Mouse (Mus musculus): ENCODE measurements around the gene Gstp2.

Gene Gstp2

GRCm38 (mm10) chr19:4056727-4057126, 10.9 kb upstream of the Gstp2 start:
- no peak for TF ChIP-seq GATA4 (IDR thresholded peaks at IDR 0.05; ENCODE audit: insufficient replicate concordance, low read length)

- no peak for TF ChIP-seq GATA4 (IDR thresholded peaks at IDR 0.05; ENCODE audit: insufficient replicate concordance, low read length)
Measured at GRCm38 (mm10) chr19:4055947-4056693, 10.3 kb upstream of the Gstp2 start.

- TF ChIP-seq GATA4 (IDR thresholded peaks at IDR 0.05; ENCODE audit: insufficient replicate concordance, low read length) = no peak
Measured at GRCm38 (mm10) chr19:4055216-4055946, 9.6 kb upstream of the Gstp2 start.

- no peak for TF ChIP-seq GATA4 (IDR thresholded peaks at IDR 0.05; ENCODE audit: insufficient replicate concordance, low read length)
Measured at GRCm38 (mm10) chr19:4054613-4055012, 8.8 kb upstream of the Gstp2 start.

- no peak for TF ChIP-seq GATA4 (IDR thresholded peaks at IDR 0.05; ENCODE audit: insufficient replicate concordance, low read length)
Measured at GRCm38 (mm10) chr19:4052516-4053030, 6.8 kb upstream of the Gstp2 start.

GRCm38 (mm10) chr19:4051741-4052515, 6.1 kb upstream of the Gstp2 start:
- no peak for TF ChIP-seq GATA4 (IDR thresholded peaks at IDR 0.05; ENCODE audit: insufficient replicate concordance, low read length)

- no peak for TF ChIP-seq GATA4 (IDR thresholded peaks at IDR 0.05; ENCODE audit: insufficient replicate concordance, low read length)
Measured at GRCm38 (mm10) chr19:4051016-4051415, 5.2 kb upstream of the Gstp2 start.

GRCm38 (mm10) chr19:4047859-4048258, 2.0 kb upstream of the Gstp2 start:
- TF ChIP-seq GATA4 (IDR thresholded peaks at IDR 0.05; ENCODE audit: insufficient replicate concordance, low read length) = no peak

- TF ChIP-seq GATA4 (IDR thresholded peaks at IDR 0.05; ENCODE audit: insufficient replicate concordance, low read length) = no peak
Measured at GRCm38 (mm10) chr19:4046866-4047254, 1.0 kb upstream of the Gstp2 start.

- TF ChIP-seq GATA4 (IDR thresholded peaks at IDR 0.05; ENCODE audit: insufficient replicate concordance, low read length) = no peak
Measured at GRCm38 (mm10) chr19:4042124-4042523, 3.7 kb downstream of the Gstp2 start.

GRCm38 (mm10) chr19:4037788-4038232, 8.0 kb downstream of the Gstp2 start, which contains the start of gene Gstp1:
Gene Gstp1, minus strand, starts transcription at chr19:4037985.
- TF ChIP-seq GATA4 (IDR thresholded peaks at IDR 0.05; ENCODE audit: insufficient replicate concordance, low read length) = peak; percentile 7; the same call in 1 of the 2 replicates

- TF ChIP-seq GATA4 (IDR thresholded peaks at IDR 0.05; ENCODE audit: insufficient replicate concordance, low read length) = no peak
Measured at GRCm38 (mm10) chr19:4036327-4037045, 9.3 kb downstream of the Gstp2 start.

GRCm38 (mm10) chr19:4033742-4034141, 12.1 kb downstream of the Gstp2 start:
- TF ChIP-seq GATA4 (IDR thresholded peaks at IDR 0.05; ENCODE audit: insufficient replicate concordance, low read length) = no peak

- no peak for TF ChIP-seq GATA4 (IDR thresholded peaks at IDR 0.05; ENCODE audit: insufficient replicate concordance, low read length)
Measured at GRCm38 (mm10) chr19:4033298-4033697, 12.5 kb downstream of the Gstp2 start.

GRCm38 (mm10) chr19:4032668-4033067, 13.2 kb downstream of the Gstp2 start:
- TF ChIP-seq GATA4 (IDR thresholded peaks at IDR 0.05; ENCODE audit: insufficient replicate concordance, low read length) = no peak

All from liver, adult (tissue).